Mouse (Mus musculus) limb, embryonic 15.5 days (tissue): ENCODE data around the gene Srcap. TPM values are rescaled to one million over a fixed set of nuclear protein-coding genes. Genes with fewer than 3 reads are reported as not detected.
"Not testable (repeated sequence)": the region's sequence is repeated elsewhere in the genome, so short reads cannot be mapped to it uniquely, and the experiment has no call there.

Source experiments
- ATAC-seq: fragments of 200-750 bp; cut with Nextera tagmentation; 2 replicates; pipeline ENCODE4 v1.8.0; 2017; ENCODE audit warnings: low read depth, moderate TSS enrichment; ENCODE audit not compliant: insufficient number of reproducible peaks, low FRiP score, low TSS enrichment
- H3K27ac ChIP-seq: fragments of 300-500 bp; sonication (generic); 2 replicates; pipeline ENCODE4 v1.5.1; 2015; ENCODE audit warnings: moderate library complexity, mild to moderate bottlenecking, inconsistent platforms
- H3K27me3 ChIP-seq: fragments of 300-500 bp; sonication (generic); 2 replicates; pipeline ENCODE4 v1.6.1; 2015; ENCODE audit warnings: inconsistent platforms
- H3K36me3 ChIP-seq: fragments of 300-500 bp; sonication (generic); 2 replicates; pipeline ENCODE4 v1.6.1; 2015; ENCODE audit warnings: inconsistent platforms
- H3K4me1 ChIP-seq: fragments of 300-500 bp; sonication (generic); 2 replicates; pipeline ENCODE4 v1.6.1; 2015; ENCODE audit warnings: inconsistent platforms
- H3K4me2 ChIP-seq: fragments of 300-500 bp; sonication (generic); 2 replicates; pipeline ENCODE4 v1.6.1; 2015; ENCODE audit warnings: mild to moderate bottlenecking, inconsistent platforms
- H3K4me3 ChIP-seq: fragments of 300-500 bp; sonication (generic); 2 replicates; pipeline ENCODE4 v1.5.1; 2015; ENCODE audit warnings: mild to moderate bottlenecking, inconsistent platforms
- H3K9ac ChIP-seq: fragments of 300-500 bp; sonication (generic); 2 replicates; pipeline ENCODE4 v1.6.1; 2015; ENCODE audit warnings: inconsistent platforms
- H3K9me3 ChIP-seq: fragments of 300-500 bp; sonication (generic); 2 replicates; pipeline ENCODE4 v1.6.1; 2016; ENCODE audit warnings: inconsistent platforms
- WGBS: fragments of 180-500 bp; shearing (Covaris S2); methylation state at CpG from one replicate; pipeline ENCODE4 v1.1.7; 2015; 5-methylcytosine and 5-hydroxymethylcytosine counted together
- polyA plus RNA-seq: library from polyadenylated mRNA; unstranded; fragments of >200 nt; fragmentation: Nextera tagmentation; extraction: Ambion mirVana; gene quantifications from 2 replicates; pipeline ENCODE4 v1.2.1, GENCODE M21; 2015

Srcap gene
- 37.6 and 40.0 TPM in 2 replicates for polyA plus RNA-seq

DNA sequence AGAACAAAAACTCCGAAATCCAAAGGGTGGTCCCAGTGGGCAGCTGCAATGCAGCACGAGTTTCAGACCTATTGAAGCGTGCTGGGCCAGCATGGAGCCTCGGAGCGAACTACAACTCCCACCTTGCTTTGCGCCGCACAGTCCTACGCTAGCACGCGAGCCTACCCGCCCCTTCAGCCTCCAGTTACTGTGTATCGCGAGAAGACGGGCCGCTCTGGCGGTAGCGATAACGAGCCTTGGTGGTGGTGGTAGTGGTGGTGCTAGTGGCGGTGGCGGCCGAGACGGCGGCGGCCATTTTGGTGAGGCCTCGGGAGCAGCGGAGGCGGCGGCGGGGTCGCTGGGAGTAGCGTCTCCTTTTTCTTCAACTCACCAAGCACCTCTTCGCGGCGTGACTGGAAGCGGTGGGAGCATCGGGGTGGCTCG is at the start of gene Srcap:
Gene Srcap, plus strand, starts transcription at position 176 of the 423 bp plus-strand sequence.
- Histone ChIP-seq H3K27ac (peak within 1 kb of the TSS; percentile 99), H3K4me3 (peak within 1 kb of the TSS; percentile 82), H3K9ac (peak within 1 kb of the TSS; percentile 87), H3K36me3 (peaks cover 19% of the 10 kb centered on the region), H3K4me2 (peak within 1 kb of the TSS; percentile 56), H3K9me3 (no peaks in the 10 kb centered on the region), H3K27me3 (no peaks in the 10 kb centered on the region), H3K4me1 (peaks cover 14% of the 10 kb centered on the region)
- WGBS = under 1% methylated on average over 37 of the region's 37 CpGs
- ATAC-seq = peak; percentile 97

DNA sequence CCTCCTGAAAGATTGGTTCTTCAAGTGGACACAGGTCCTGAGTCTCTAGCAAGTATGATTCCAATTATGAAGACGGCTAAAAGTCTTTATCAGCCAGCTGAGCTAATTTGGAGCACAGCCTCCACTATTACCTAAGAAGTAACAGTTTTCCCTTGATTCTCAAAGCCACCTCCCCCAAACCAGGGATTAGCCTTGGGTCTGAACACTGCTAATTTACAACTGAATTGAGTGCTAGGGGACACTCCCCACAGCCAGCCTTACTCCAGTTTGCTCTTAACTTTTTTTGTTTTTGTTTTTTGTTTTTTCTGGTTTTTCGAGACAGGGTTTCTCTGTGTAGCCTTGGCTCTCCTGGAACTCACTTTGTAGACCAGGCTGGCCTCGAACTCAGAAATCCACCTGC is 46.6 kb upstream of the Srcap start:
- Histone ChIP-seq H3K9ac (no peak overlapping the region), H3K9me3 (no peaks in the 10 kb centered on the region), H3K4me3 (no peak overlapping the region), H3K27me3 (no peaks in the 10 kb centered on the region), H3K36me3 (peaks cover 42% of the 10 kb centered on the region), H3K4me1 (no peaks in the 10 kb centered on the region), H3K4me2 (no peak overlapping the region), H3K27ac (no peak overlapping the region)
- WGBS = 91% methylated on average over 3 of the region's 3 CpGs
- ATAC-seq = no peak

- H3K36me3 ChIP-seq = peaks cover 39% of the 10 kb centered on the region
- H3K9me3 ChIP-seq = not testable (repeated sequence)
- 94% methylated on average over 2 of the region's 2 CpGs for WGBS
Measured at GRCm38 (mm10) chr7:127465670-127466069, 46.1 kb upstream of the Srcap start.

GRCm38 (mm10) chr7:127466606-127467005 is 45.2 kb upstream of the Srcap start:
- Histone ChIP-seq H3K4me1 (no peaks in the 10 kb centered on the region), H3K27me3 (no peaks in the 10 kb centered on the region), H3K9ac (no peak overlapping the region), H3K4me3 (no peak overlapping the region), H3K9me3 (no peaks in the 10 kb centered on the region), H3K4me2 (no peak overlapping the region), H3K36me3 (peaks cover 31% of the 10 kb centered on the region), H3K27ac (no peak overlapping the region)
- ATAC-seq = no peak
- WGBS = 98% methylated on average over 4 of the region's 4 CpGs

More at GRCm38 (mm10) chr7:127465670-127466069, 46.1 kb upstream of the Srcap start:
- ATAC-seq, H3K27ac ChIP-seq, H3K27me3 ChIP-seq, H3K4me3 ChIP-seq, H3K4me2 ChIP-seq, H3K4me1 ChIP-seq, H3K9ac ChIP-seq: not testable (repeated sequence)

GRCm38 (mm10) chr7:127470011-127470715 is 41.6 kb upstream of the Srcap start:
- Histone ChIP-seq H3K27me3 (no peaks in the 10 kb centered on the region), H3K4me3 (peak overlapping the region; percentile 85), H3K4me1 (peaks cover 11% of the 10 kb centered on the region), H3K4me2 (peak overlapping the region; percentile 70), H3K36me3 (peaks cover 43% of the 10 kb centered on the region), H3K9ac (peak overlapping the region; percentile 11; the same call in 1 of the 2 replicates), H3K9me3 (no peaks in the 10 kb centered on the region), H3K27ac (peak overlapping the region; percentile 98)
- WGBS = 6% methylated on average over 10 of the region's 10 CpGs
- ATAC-seq = no peak

GRCm38 (mm10) chr7:127470743-127471645 is 40.8 kb upstream of the Srcap start:
- under 1% methylated on average over 44 of the region's 46 CpGs for WGBS
- Histone ChIP-seq H3K27me3 (no peaks in the 10 kb centered on the region), H3K4me3 (peak overlapping the region; percentile 85), H3K4me1 (peaks cover 11% of the 10 kb centered on the region), H3K27ac (peak overlapping the region; percentile 98), H3K9me3 (no peaks in the 10 kb centered on the region), H3K4me2 (peak overlapping the region; percentile 70), H3K9ac (peak overlapping the region; percentile 88), H3K36me3 (peaks cover 44% of the 10 kb centered on the region)
- peak; percentile 93 for ATAC-seq

DNA sequence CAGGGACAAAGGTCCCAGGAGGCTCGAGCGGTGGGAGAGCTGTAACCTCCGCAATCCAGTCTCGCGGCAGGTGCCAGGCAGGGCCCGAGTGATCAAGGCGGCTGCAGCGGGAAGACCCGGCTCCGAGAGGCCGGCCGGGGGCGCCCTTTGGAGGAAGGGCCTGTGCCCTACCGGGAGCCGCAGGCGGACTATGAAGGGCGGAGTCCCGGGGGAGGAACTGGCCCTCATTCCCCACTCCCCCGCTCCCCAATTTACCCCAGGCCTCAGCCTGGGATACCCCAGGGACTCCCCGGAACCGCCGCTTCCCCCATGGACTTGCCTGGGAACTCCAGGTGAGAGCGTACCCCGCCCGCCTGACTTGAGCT is 40.2 kb upstream of the Srcap start:
- Histone ChIP-seq H3K4me3 (peak overlapping the region; percentile 85), H3K9ac (peak overlapping the region; percentile 88), H3K36me3 (peaks cover 47% of the 10 kb centered on the region), H3K4me1 (peaks cover 14% of the 10 kb centered on the region), H3K9me3 (no peaks in the 10 kb centered on the region), H3K27ac (peak overlapping the region; percentile 98), H3K4me2 (peak overlapping the region; percentile 70), H3K27me3 (no peaks in the 10 kb centered on the region)
- no peak for ATAC-seq
- WGBS = under 1% methylated on average over 25 of the region's 25 CpGs

DNA sequence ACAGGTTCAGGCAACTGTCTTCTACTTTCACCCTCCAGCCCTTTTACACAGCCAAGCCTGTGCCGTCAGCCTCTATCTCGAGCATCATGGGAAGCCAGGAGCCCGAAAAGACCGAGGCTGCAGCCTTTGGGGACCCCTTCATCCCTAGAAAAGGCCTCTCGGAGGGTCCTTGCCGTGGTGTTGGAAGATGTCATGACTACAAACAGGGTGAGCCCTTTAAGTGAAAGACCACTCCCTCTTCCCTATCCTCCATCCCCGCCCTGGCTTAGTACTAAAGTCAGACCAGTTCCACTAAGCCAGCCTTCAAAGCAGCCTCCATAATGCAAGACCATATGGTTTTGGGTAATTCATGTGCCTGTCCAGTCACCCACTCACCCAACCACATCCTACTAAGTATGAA is 39.7 kb upstream of the Srcap start:
- peaks cover 47% of the 10 kb centered on the region for H3K36me3 ChIP-seq
- no peaks in the 10 kb centered on the region for H3K9me3 ChIP-seq
- H3K9ac ChIP-seq = peak overlapping the region; percentile 88
- peak overlapping the region; percentile 98 for H3K27ac ChIP-seq
- H3K4me3 ChIP-seq = peak overlapping the region; percentile 85
- ATAC-seq = no peak
- H3K4me1 ChIP-seq = peaks cover 18% of the 10 kb centered on the region
- H3K27me3 ChIP-seq = no peaks in the 10 kb centered on the region
- 0% methylated on average over 7 of the region's 7 CpGs for WGBS
- peak overlapping the region; percentile 70 for H3K4me2 ChIP-seq

GRCm38 (mm10) chr7:127473705-127474104 is 38.1 kb upstream of the Srcap start:
- no peak overlapping the region for H3K4me3 ChIP-seq
- 89% methylated on average over 5 of the region's 5 CpGs for WGBS

GRCm38 (mm10) chr7:127474378-127475070 is 37.3 kb upstream of the Srcap start:
- H3K4me1 ChIP-seq = peaks cover 19% of the 10 kb centered on the region
- H3K4me3 ChIP-seq = no peak overlapping the region
- no peaks in the 10 kb centered on the region for H3K27me3 ChIP-seq
- H3K4me2 ChIP-seq = no peak overlapping the region
- no peak for ATAC-seq
- no peaks in the 10 kb centered on the region for H3K9me3 ChIP-seq
- H3K36me3 ChIP-seq = peaks cover 35% of the 10 kb centered on the region
- no peak overlapping the region for H3K9ac ChIP-seq
- H3K27ac ChIP-seq = no peak overlapping the region
- WGBS = 74% methylated on average over 6 of the region's 6 CpGs

More at GRCm38 (mm10) chr7:127473705-127474104, 38.1 kb upstream of the Srcap start:
- H3K36me3 ChIP-seq = peaks cover 39% of the 10 kb centered on the region
- no peaks in the 10 kb centered on the region for H3K9me3 ChIP-seq
- H3K27ac ChIP-seq = no peak overlapping the region
- peaks cover 19% of the 10 kb centered on the region for H3K4me1 ChIP-seq
- no peaks in the 10 kb centered on the region for H3K27me3 ChIP-seq
- no peak for ATAC-seq
- no peak overlapping the region for H3K9ac ChIP-seq
- no peak overlapping the region for H3K4me2 ChIP-seq

DNA sequence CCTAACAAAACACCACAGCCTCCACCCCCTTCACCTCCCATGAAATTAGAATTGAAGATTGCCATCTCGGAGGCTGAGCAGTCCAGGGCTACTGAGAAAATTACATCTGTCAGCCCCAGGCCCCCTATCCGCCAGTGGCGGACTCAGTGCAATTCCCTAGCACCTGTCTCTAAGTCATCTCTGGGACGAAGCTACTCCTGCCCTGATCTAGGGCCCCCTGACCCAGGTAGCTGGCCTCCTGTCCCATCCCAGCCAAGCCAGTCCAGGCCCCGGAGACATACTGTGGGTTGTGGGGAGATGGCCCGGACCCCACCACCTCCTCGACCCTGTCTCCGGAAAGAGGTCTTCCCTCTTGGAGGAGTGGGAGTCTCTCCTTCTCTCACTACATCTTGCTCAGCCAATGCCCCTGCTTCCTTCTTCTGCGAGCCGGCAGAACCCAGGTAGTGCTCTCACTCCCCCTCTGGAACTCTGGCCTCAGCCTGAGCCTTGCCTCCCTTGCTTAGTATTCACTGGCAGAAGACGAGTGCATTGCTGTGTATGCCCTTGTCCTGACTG is 36.5 kb upstream of the Srcap start:
- Histone ChIP-seq H3K9ac (no peak overlapping the region), H3K27me3 (no peaks in the 10 kb centered on the region), H3K27ac (no peak overlapping the region), H3K4me2 (no peak overlapping the region), H3K36me3 (peaks cover 35% of the 10 kb centered on the region), H3K4me1 (peaks cover 26% of the 10 kb centered on the region), H3K4me3 (no peak overlapping the region), H3K9me3 (no peaks in the 10 kb centered on the region)
- 89% methylated on average over 11 of the region's 11 CpGs for WGBS
- no peak for ATAC-seq
